Mouse (Mus musculus): Measurements from ENCODE around the gene Sh2b2. TPM values are rescaled to one million over a fixed set of nuclear protein-coding genes. Genes with fewer than 3 reads are reported as not detected.

Sh2b2 gene
- polyA plus RNA-seq, 1 experiment, result 13.5 TPM

DNA sequence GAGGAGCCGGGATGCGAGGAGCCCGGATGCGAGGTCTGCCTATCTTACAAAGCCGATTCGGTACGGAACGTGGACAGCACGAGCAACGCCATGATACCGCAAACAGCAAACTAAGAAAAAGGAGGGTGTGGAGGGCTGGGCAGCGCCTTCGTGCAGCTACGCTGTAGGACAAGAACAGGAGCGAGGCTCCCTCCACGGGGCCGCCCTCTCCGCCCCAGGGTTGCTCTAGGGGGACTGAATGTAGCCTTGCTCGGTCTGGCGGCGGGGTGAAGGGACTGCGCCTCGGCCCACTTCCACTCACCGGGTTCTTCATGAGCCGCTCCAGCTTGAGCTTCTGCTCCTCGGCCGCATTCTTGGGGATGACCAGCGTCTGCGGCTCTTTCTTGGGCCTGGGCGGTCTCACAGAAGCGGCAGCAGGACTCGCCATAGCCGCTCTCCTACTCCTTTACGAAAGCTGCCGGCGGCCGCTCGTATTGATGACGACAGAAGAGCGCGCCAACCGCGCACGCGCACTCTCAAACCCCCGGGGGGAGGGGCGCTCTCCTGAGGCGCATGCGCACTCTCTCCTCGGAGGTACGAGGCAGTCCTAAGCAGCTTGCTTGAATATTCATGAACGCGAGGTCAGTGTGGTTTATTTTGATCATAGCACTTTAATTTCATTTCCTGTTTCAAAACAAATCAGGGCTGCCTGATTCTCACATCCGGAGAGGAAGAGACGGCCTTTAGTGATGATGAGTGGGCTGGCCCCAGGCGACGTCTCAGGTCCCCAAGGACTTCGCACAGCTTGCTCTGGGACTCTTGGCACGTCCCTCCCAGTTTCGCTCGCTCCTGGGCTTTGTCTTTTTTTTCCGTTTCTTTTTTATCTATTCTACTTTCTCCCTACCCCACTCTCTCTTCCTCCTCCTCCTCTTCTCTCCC is 47.6 kb downstream of the Sh2b2 start, which contains the start of gene Prkrip1:
TSS of gene Prkrip1 (minus strand) at position 490 of the 918 bp plus-strand sequence.
- Histone ChIP-seq H3K27ac (ENCODE audit: insufficient read depth, low read depth, low read length) (peak within 1 kb of the TSS; percentile 97), H3K4me3 (ENCODE audit: insufficient read depth, low read length) (peak within 1 kb of the TSS; percentile 94), H3K4me1 (ENCODE audit: control insufficient read depth, insufficient read depth, low read length) (peaks cover 13% of the 10 kb centered on the region)
- TF ChIP-seq POLR2A (IDR thresholded peaks at IDR 0.05; ENCODE audit: borderline replicate concordance, low read depth, low read length), result no peak
- TF ChIP-seq CTCF (IDR thresholded peaks at IDR 0.05; ENCODE audit: low read depth, low read length), result no peak

DNA sequence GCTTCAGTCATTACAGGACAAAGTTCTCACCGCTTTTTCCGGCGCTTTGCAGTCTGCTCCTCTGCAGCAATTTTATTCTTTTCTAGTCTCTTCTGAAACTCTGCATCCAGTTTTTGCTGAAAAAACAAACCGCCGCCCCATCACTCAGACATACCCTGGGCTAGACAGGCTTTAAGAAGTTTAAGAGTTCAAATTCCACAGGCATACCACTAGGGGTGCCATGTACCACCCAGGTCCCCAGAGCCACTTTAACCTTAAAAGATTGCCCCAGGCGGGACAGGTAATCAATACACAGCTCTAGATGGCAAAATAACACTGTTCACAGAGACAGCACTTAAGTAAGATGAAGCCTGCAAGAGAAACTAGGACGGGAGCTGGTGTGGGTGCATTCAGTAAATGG is 54.5 kb downstream of the Sh2b2 start:
- Histone ChIP-seq H3K27ac (ENCODE audit: insufficient read depth, low read depth, low read length) (no peak overlapping the region), H3K4me1 (ENCODE audit: control insufficient read depth, insufficient read depth, low read length) (no peaks in the 10 kb centered on the region), H3K4me3 (ENCODE audit: insufficient read depth, low read length) (no peak overlapping the region)
- no peak for TF ChIP-seq POLR2A (IDR thresholded peaks at IDR 0.05; ENCODE audit: borderline replicate concordance, low read depth, low read length)
- no peak for TF ChIP-seq CTCF (IDR thresholded peaks at IDR 0.05; ENCODE audit: low read depth, low read length)

DNA sequence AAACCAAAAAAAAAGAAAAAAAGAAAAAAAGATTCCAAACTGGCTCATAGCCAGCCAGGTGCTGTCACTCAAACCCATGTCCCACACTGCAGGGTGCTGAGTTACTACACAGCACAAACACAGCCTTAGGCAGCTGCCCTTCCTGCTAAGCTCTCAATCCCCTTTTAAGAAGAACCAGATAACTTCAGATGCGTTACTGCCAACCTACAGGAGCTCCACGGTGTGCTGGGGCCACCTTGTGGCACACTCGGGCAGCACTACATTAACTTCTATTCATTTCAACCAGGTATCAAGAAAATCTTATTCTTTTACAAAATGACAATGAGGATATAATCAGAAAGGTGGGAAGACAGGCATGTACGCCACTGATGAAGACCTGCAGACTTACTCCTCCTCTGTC is 59.6 kb downstream of the Sh2b2 start:
- Histone ChIP-seq H3K27ac (ENCODE audit: insufficient read depth, low read depth, low read length) (no peak overlapping the region), H3K4me3 (ENCODE audit: insufficient read depth, low read length) (no peak overlapping the region), H3K4me1 (ENCODE audit: control insufficient read depth, insufficient read depth, low read length) (no peaks in the 10 kb centered on the region)
- TF ChIP-seq POLR2A (IDR thresholded peaks at IDR 0.05; ENCODE audit: borderline replicate concordance, low read depth, low read length), result no peak
- TF ChIP-seq CTCF (IDR thresholded peaks at IDR 0.05; ENCODE audit: low read depth, low read length), result peak; percentile 70; the same call in 1 of the 2 replicates

DNA sequence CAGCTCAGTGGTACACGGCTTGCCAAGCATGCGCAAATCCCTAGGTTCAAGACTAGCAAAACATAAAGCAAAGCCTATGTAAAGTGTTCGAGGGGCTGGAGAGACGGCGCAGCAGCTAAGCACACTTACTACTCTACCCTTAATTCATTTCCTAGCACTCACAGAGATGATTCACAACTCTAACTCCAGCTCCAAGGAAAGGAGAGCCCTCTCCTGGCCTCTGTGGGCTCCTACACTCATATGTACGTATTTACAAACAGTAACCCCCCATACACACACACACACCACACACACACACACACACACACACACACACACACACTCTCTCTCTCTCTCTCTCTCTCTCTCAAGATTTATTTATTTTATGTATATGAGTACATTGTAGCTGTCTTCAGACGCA is 62.6 kb downstream of the Sh2b2 start:
- H3K27ac ChIP-seq (ENCODE audit: insufficient read depth, low read depth, low read length), result no peak overlapping the region
- no peak for TF ChIP-seq POLR2A (IDR thresholded peaks at IDR 0.05; ENCODE audit: borderline replicate concordance, low read depth, low read length)
- no peak for TF ChIP-seq CTCF (IDR thresholded peaks at IDR 0.05; ENCODE audit: low read depth, low read length)
- no peaks in the 10 kb centered on the region for H3K4me1 ChIP-seq (ENCODE audit: control insufficient read depth, insufficient read depth, low read length)
- no peak overlapping the region for H3K4me3 ChIP-seq (ENCODE audit: insufficient read depth, low read length)

DNA sequence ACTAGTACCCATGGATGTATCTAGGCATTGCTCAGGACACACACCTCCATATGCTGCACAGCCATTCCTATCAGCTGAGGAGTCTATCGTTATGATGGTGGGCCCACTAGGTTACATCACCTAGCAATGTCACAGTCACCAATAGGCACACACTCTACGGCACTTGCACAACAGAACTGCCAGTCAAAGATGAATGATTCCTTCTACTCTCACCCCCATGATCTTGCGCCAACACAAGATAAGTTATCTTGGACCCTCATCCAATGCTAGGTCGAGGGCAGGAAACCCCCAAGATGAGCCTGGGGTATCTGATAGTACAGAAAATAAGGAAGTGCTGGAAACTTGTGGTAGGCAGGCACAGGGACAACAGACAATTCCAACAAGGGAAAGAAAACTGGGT is 63.5 kb downstream of the Sh2b2 start:
- no peaks in the 10 kb centered on the region for H3K4me1 ChIP-seq (ENCODE audit: control insufficient read depth, insufficient read depth, low read length)
- H3K27ac ChIP-seq (ENCODE audit: insufficient read depth, low read depth, low read length), result no peak overlapping the region
- H3K4me3 ChIP-seq (ENCODE audit: insufficient read depth, low read length), result no peak overlapping the region
- TF ChIP-seq POLR2A (IDR thresholded peaks at IDR 0.05; ENCODE audit: borderline replicate concordance, low read depth, low read length) (no peak), CTCF (IDR thresholded peaks at IDR 0.05; ENCODE audit: low read depth, low read length) (no peak)

- TF ChIP-seq CTCF (IDR thresholded peaks at IDR 0.05; ENCODE audit: low read depth, low read length) (no peak), POLR2A (IDR thresholded peaks at IDR 0.05; ENCODE audit: borderline replicate concordance, low read depth, low read length) (no peak)
- no peak overlapping the region for H3K4me3 ChIP-seq (ENCODE audit: insufficient read depth, low read length)
- H3K27ac ChIP-seq (ENCODE audit: insufficient read depth, low read depth, low read length), result no peak overlapping the region
- no peaks in the 10 kb centered on the region for H3K4me1 ChIP-seq (ENCODE audit: control insufficient read depth, insufficient read depth, low read length)
Observed at GRCm38 (mm10) chr5:136182049-136182448, 64.3 kb downstream of the Sh2b2 start.

- Histone ChIP-seq H3K4me1 (ENCODE audit: control insufficient read depth, insufficient read depth, low read length) (no peaks in the 10 kb centered on the region), H3K27ac (ENCODE audit: insufficient read depth, low read depth, low read length) (no peak overlapping the region), H3K4me3 (ENCODE audit: insufficient read depth, low read length) (no peak overlapping the region)
- TF ChIP-seq POLR2A (IDR thresholded peaks at IDR 0.05; ENCODE audit: borderline replicate concordance, low read depth, low read length) (no peak), CTCF (IDR thresholded peaks at IDR 0.05; ENCODE audit: low read depth, low read length) (no peak)
Observed at GRCm38 (mm10) chr5:136181197-136181596, 65.2 kb downstream of the Sh2b2 start.

GRCm38 (mm10) chr5:136179594-136179993 is 66.8 kb downstream of the Sh2b2 start:
- H3K27ac ChIP-seq (ENCODE audit: insufficient read depth, low read depth, low read length), result no peak overlapping the region
- no peak for TF ChIP-seq CTCF (IDR thresholded peaks at IDR 0.05; ENCODE audit: low read depth, low read length)
- H3K4me1 ChIP-seq (ENCODE audit: control insufficient read depth, insufficient read depth, low read length), result peaks cover 4% of the 10 kb centered on the region
- no peak overlapping the region for H3K4me3 ChIP-seq (ENCODE audit: insufficient read depth, low read length)

DNA sequence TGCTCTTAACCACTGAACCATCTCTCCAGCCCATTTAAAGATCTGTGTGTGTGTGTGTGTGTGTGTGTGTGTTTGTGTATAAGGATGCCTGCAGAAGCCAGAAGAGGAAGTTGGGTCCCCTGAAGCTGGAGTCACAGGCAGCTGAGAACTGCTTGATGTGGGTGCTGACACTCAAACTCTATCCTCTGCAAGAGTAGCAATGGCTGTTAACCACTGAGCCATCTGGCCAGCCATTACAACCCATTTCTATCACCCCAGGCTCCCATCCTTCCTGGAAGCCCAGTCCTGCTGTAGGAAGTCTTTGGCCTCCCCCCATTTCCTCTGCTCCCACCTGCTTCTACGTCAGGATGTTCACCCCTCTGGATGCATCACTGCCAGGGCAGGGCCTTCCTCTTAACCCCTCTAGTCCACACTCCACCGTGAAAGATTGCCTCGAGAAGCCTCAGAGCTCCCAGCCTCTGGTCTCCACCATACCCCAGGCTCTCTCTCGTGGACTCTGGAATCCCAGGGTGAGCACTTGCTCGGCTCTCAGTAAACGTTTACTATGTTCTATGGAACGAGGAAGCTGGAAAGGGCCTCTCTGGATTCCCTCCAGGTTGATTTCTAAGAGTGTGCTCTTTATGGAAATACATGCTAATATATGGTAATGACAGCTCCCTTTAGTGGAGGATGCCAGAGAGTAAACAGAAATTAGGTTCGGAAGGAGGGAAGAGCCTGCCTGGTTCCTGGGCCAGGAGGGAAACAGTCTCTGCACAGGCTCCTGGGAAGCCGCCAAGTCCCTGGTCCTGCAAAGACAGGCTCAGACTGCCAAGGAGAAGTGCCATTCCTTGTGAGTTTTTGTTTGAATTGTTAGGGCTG is 72.5 kb downstream of the Sh2b2 start:
- TF ChIP-seq CTCF (IDR thresholded peaks at IDR 0.05; ENCODE audit: low read depth, low read length), result no peak
- no peak for TF ChIP-seq POLR2A (IDR thresholded peaks at IDR 0.05; ENCODE audit: borderline replicate concordance, low read depth, low read length)

GRCm38 (mm10) chr5:136172939-136173338 is 73.4 kb downstream of the Sh2b2 start:
- TF ChIP-seq POLR2A (IDR thresholded peaks at IDR 0.05; ENCODE audit: borderline replicate concordance, low read depth, low read length) (no peak), CTCF (IDR thresholded peaks at IDR 0.05; ENCODE audit: low read depth, low read length) (no peak)
- peak overlapping the region; percentile 96 for H3K27ac ChIP-seq (ENCODE audit: insufficient read depth, low read depth, low read length)
- no peak overlapping the region for H3K4me3 ChIP-seq (ENCODE audit: insufficient read depth, low read length)
- peaks cover 35% of the 10 kb centered on the region for H3K4me1 ChIP-seq (ENCODE audit: control insufficient read depth, insufficient read depth, low read length)

More for the DNA sequence above, 72.5 kb downstream of the Sh2b2 start:
- H3K27ac ChIP-seq (ENCODE audit: insufficient read depth, low read depth, low read length), result peak overlapping the region; percentile 68
- H3K4me3 ChIP-seq (ENCODE audit: insufficient read depth, low read length), result no peak overlapping the region
- peaks cover 35% of the 10 kb centered on the region for H3K4me1 ChIP-seq (ENCODE audit: control insufficient read depth, insufficient read depth, low read length)

Data from bone marrow macrophage, adult 2 months (primary cell).